Mouse (Mus musculus): ENCODE measurements at regions not wholly inside any gene's neighbourhood (a gene's known extent, or its start where the extent isn't known, plus 50 kb on each side); places are given as distances from the start of the nearest gene placed in this dataset.

DNA sequence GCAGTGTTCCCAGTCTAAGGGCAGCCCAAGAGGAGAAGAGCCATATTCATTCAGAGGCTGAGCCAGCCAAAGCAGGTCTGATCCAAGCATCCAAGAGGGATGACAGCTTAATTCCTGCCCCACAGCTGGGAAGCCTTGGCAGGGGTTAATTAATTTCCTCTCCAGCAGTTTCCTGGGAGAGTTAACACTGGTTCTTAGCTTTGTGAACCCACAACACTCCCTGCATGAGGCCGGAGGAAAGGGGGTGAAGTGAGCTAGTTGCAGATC is 394.9 kb downstream of the Mllt3 start:
- TF ChIP-seq MAFK (IDR thresholded peaks at IDR 0.05; ENCODE audit: insufficient read depth, low read depth, low read length) (no peak), ZC3H11A (IDR thresholded peaks at IDR 0.05; ENCODE audit: borderline replicate concordance, low read depth, low read length) (no peak), HCFC1 (IDR thresholded peaks at IDR 0.05; ENCODE audit: borderline replicate concordance, insufficient read depth, low read length) (no peak)
